Mouse (Mus musculus): ENCODE measurements at regions not wholly inside any gene's neighbourhood (a gene's known extent, or its start where the extent isn't known, plus 50 kb on each side); places are given as distances from the start of the nearest gene placed in this dataset.
"Not testable (repeated sequence)": the region's sequence is repeated elsewhere in the genome, so short reads cannot be mapped to it uniquely, and the experiment has no call there.

GRCm38 (mm10) chr13:111911071-111911470 lies 102.3 kb upstream of the Map3k1 start:
- WGBS, result 85% methylated on average over 5 of the region's 5 CpGs
- no peak for ATAC-seq (ENCODE audit: insufficient number of reproducible peaks, low FRiP score, low TSS enrichment, low read depth)

GRCm38 (mm10) chr13:111911661-111912312 lies 103.0 kb upstream of the Map3k1 start:
- no peak overlapping the region for H3K4me2 ChIP-seq
- WGBS, result 70% methylated on average over 11 of the region's 11 CpGs
- ATAC-seq (ENCODE audit: insufficient number of reproducible peaks, low FRiP score, low TSS enrichment, low read depth), result no peak
- no peaks in the 10 kb centered on the region for H3K36me3 ChIP-seq
- H3K27me3 ChIP-seq, result no peaks in the 10 kb centered on the region
- no peak overlapping the region for H3K9ac ChIP-seq
- no peak overlapping the region for H3K27ac ChIP-seq
- H3K4me3 ChIP-seq, result no peak overlapping the region
- H3K4me1 ChIP-seq, result no peaks in the 10 kb centered on the region
- H3K9me3 ChIP-seq, result no peaks in the 10 kb centered on the region

More at GRCm38 (mm10) chr13:111911071-111911470, 102.3 kb upstream of the Map3k1 start:
- Histone ChIP-seq H3K9ac (no peak overlapping the region), H3K4me2 (no peak overlapping the region), H3K4me1 (no peaks in the 10 kb centered on the region), H3K36me3 (no peaks in the 10 kb centered on the region), H3K27me3 (no peaks in the 10 kb centered on the region), H3K27ac (no peak overlapping the region), H3K9me3 (no peaks in the 10 kb centered on the region), H3K4me3 (no peak overlapping the region)

- Histone ChIP-seq H3K4me1 (no peaks in the 10 kb centered on the region), H3K36me3 (no peaks in the 10 kb centered on the region), H3K9me3 (no peaks in the 10 kb centered on the region), H3K9ac (no peak overlapping the region), H3K27ac (no peak overlapping the region), H3K27me3 (no peaks in the 10 kb centered on the region), H3K4me2 (no peak overlapping the region), H3K4me3 (no peak overlapping the region)
- 55% methylated on average over 5 of the region's 5 CpGs for WGBS
- ATAC-seq (ENCODE audit: insufficient number of reproducible peaks, low FRiP score, low TSS enrichment, low read depth), result no peak
Observed at GRCm38 (mm10) chr13:111914348-111914913, 105.6 kb upstream of the Map3k1 start.

- 75% methylated on average over 11 of the region's 11 CpGs for WGBS
- not testable (repeated sequence) for H3K36me3 ChIP-seq; H3K9me3 ChIP-seq; ATAC-seq (ENCODE audit: insufficient number of reproducible peaks, low FRiP score, low TSS enrichment, low read depth); H3K27ac ChIP-seq; H3K4me3 ChIP-seq; H3K9ac ChIP-seq; H3K4me1 ChIP-seq; H3K4me2 ChIP-seq; H3K27me3 ChIP-seq
Observed at GRCm38 (mm10) chr13:111919417-111919816, 110.6 kb upstream of the Map3k1 start.

- 83% methylated on average over 2 of the region's 2 CpGs for WGBS
- Histone ChIP-seq H3K36me3 (no peaks in the 10 kb centered on the region), H3K4me2 (no peak overlapping the region), H3K9ac (no peak overlapping the region), H3K4me3 (no peak overlapping the region), H3K27me3 (no peaks in the 10 kb centered on the region), H3K4me1 (no peaks in the 10 kb centered on the region), H3K27ac (no peak overlapping the region), H3K9me3 (0 out of 2 replicates have a peak, but pooled peaks cover 3% of the 10 kb centered on the region)
- no peak for ATAC-seq (ENCODE audit: insufficient number of reproducible peaks, low FRiP score, low TSS enrichment, low read depth)
Observed at GRCm38 (mm10) chr13:111920534-111920933, 111.7 kb upstream of the Map3k1 start.

GRCm38 (mm10) chr13:111921142-111922035 lies 112.6 kb upstream of the Map3k1 start:
- no peaks in the 10 kb centered on the region for H3K4me1 ChIP-seq
- no peaks in the 10 kb centered on the region for H3K27me3 ChIP-seq
- H3K36me3 ChIP-seq, result no peaks in the 10 kb centered on the region
- WGBS, result 91% methylated on average over 5 of the region's 5 CpGs
- H3K4me2 ChIP-seq, result no peak overlapping the region
- no peak overlapping the region for H3K27ac ChIP-seq
- H3K9ac ChIP-seq, result no peak overlapping the region
- 0 out of 2 replicates have a peak, but pooled peaks cover 3% of the 10 kb centered on the region for H3K9me3 ChIP-seq
- ATAC-seq (ENCODE audit: insufficient number of reproducible peaks, low FRiP score, low TSS enrichment, low read depth), result no peak
- H3K4me3 ChIP-seq, result no peak overlapping the region

- Histone ChIP-seq H3K27me3 (no peaks in the 10 kb centered on the region), H3K36me3 (no peaks in the 10 kb centered on the region), H3K4me2 (no peak overlapping the region), H3K27ac (no peak overlapping the region), H3K9ac (no peak overlapping the region), H3K4me1 (no peaks in the 10 kb centered on the region), H3K4me3 (no peak overlapping the region), H3K9me3 (0 out of 2 replicates have a peak, but pooled peaks cover 3% of the 10 kb centered on the region)
- no peak for ATAC-seq (ENCODE audit: insufficient number of reproducible peaks, low FRiP score, low TSS enrichment, low read depth)
- WGBS, result 90% methylated on average over 7 of the region's 7 CpGs
Observed at GRCm38 (mm10) chr13:111925349-111925748, 116.6 kb upstream of the Map3k1 start.

GRCm38 (mm10) chr13:111926801-111927200 lies 118.0 kb upstream of the Map3k1 start:
- no peak overlapping the region for H3K9ac ChIP-seq
- H3K4me1 ChIP-seq, result no peaks in the 10 kb centered on the region
- no peak overlapping the region for H3K4me3 ChIP-seq
- 0 out of 2 replicates have a peak, but pooled peaks cover 3% of the 10 kb centered on the region for H3K9me3 ChIP-seq
- no peak for ATAC-seq (ENCODE audit: insufficient number of reproducible peaks, low FRiP score, low TSS enrichment, low read depth)
- H3K36me3 ChIP-seq, result no peaks in the 10 kb centered on the region
- no peak overlapping the region for H3K4me2 ChIP-seq
- no peak overlapping the region for H3K27ac ChIP-seq
- 76% methylated on average over 8 of the region's 8 CpGs for WGBS
- H3K27me3 ChIP-seq, result no peaks in the 10 kb centered on the region

GRCm38 (mm10) chr13:111927489-111927888 lies 118.7 kb upstream of the Map3k1 start:
- WGBS, result 74% methylated on average over 3 of the region's 3 CpGs
- no peaks in the 10 kb centered on the region for H3K27me3 ChIP-seq
- no peak overlapping the region for H3K4me3 ChIP-seq
- no peak for ATAC-seq (ENCODE audit: insufficient number of reproducible peaks, low FRiP score, low TSS enrichment, low read depth)
- no peak overlapping the region for H3K4me2 ChIP-seq
- no peaks in the 10 kb centered on the region for H3K36me3 ChIP-seq
- no peaks in the 10 kb centered on the region for H3K9me3 ChIP-seq
- no peaks in the 10 kb centered on the region for H3K4me1 ChIP-seq
- no peak overlapping the region for H3K9ac ChIP-seq
- H3K27ac ChIP-seq, result no peak overlapping the region

GRCm38 (mm10) chr13:111928636-111929544 lies 120.1 kb upstream of the Map3k1 start:
- Histone ChIP-seq H3K27ac (no peak overlapping the region), H3K36me3 (no peaks in the 10 kb centered on the region), H3K4me3 (no peak overlapping the region), H3K4me1 (no peaks in the 10 kb centered on the region), H3K27me3 (no peaks in the 10 kb centered on the region), H3K9ac (no peak overlapping the region), H3K4me2 (no peak overlapping the region), H3K9me3 (no peaks in the 10 kb centered on the region)
- 85% methylated on average over 9 of the region's 9 CpGs for WGBS
- no peak for ATAC-seq (ENCODE audit: insufficient number of reproducible peaks, low FRiP score, low TSS enrichment, low read depth)

GRCm38 (mm10) chr13:111929908-111930307 lies 121.1 kb upstream of the Map3k1 start:
- H3K9ac ChIP-seq, result no peak overlapping the region
- H3K36me3 ChIP-seq, result no peaks in the 10 kb centered on the region
- H3K27ac ChIP-seq, result no peak overlapping the region
- 54% methylated on average over 1 of the region's 1 CpGs for WGBS
- no peaks in the 10 kb centered on the region for H3K9me3 ChIP-seq
- H3K4me1 ChIP-seq, result no peaks in the 10 kb centered on the region
- ATAC-seq (ENCODE audit: insufficient number of reproducible peaks, low FRiP score, low TSS enrichment, low read depth), result no peak
- H3K27me3 ChIP-seq, result no peaks in the 10 kb centered on the region
- H3K4me3 ChIP-seq, result no peak overlapping the region
- no peak overlapping the region for H3K4me2 ChIP-seq
